Mouse (Mus musculus): ENCODE data around the gene Cpt1b.

Cpt1b gene

GRCm38 (mm10) chr15:89378831-89379401, 46.7 kb downstream of the Cpt1b start, which contains the start of gene Odf3b:
Gene Odf3b, minus strand, starts transcription at chr15:89379282.
- DNase-seq, result peak; percentile 60

GRCm38 (mm10) chr15:89377938-89378828, 47.5 kb downstream of the Cpt1b start:
- DNase-seq, result no peak

- no peak for DNase-seq
These were observed 48.3 kb downstream of the Cpt1b start for GRCm38 (mm10) chr15:89377362-89377761.

GRCm38 (mm10) chr15:89376957-89377356, 48.7 kb downstream of the Cpt1b start, which contains the start of gene Tymp:
Gene Tymp, minus strand, starts transcription at chr15:89377039.
- no peak for DNase-seq

GRCm38 (mm10) chr15:89376040-89376439, 49.6 kb downstream of the Cpt1b start:
- DNase-seq, result no peak

GRCm38 (mm10) chr15:89374801-89375534, 50.7 kb downstream of the Cpt1b start:
- DNase-seq, result no peak

GRCm38 (mm10) chr15:89374340-89374739, 51.3 kb downstream of the Cpt1b start:
- no peak for DNase-seq

GRCm38 (mm10) chr15:89373762-89374248, 51.9 kb downstream of the Cpt1b start, which contains the start of gene Sco2:
Gene Sco2, minus strand, starts transcription at chr15:89373846.
- peak; percentile 93 for DNase-seq

GRCm38 (mm10) chr15:89373027-89373761, 52.5 kb downstream of the Cpt1b start:
- peak; percentile 92 for DNase-seq

GRCm38 (mm10) chr15:89372536-89372935, 53.1 kb downstream of the Cpt1b start:
- no peak for DNase-seq

GRCm38 (mm10) chr15:89372068-89372467, 53.6 kb downstream of the Cpt1b start:
- no peak for DNase-seq
